Mouse (Mus musculus): ENCODE measurements around the gene Pdpr. TPM values are rescaled to one million over a fixed set of nuclear protein-coding genes. Genes with fewer than 3 reads are reported as not detected.
"Not testable (repeated sequence)": the region's sequence is repeated elsewhere in the genome, so short reads cannot be mapped to it uniquely, and the experiment has no call there.

Pdpr gene
- polyA plus RNA-seq, 1 experiment: 21.5 TPM

DNA sequence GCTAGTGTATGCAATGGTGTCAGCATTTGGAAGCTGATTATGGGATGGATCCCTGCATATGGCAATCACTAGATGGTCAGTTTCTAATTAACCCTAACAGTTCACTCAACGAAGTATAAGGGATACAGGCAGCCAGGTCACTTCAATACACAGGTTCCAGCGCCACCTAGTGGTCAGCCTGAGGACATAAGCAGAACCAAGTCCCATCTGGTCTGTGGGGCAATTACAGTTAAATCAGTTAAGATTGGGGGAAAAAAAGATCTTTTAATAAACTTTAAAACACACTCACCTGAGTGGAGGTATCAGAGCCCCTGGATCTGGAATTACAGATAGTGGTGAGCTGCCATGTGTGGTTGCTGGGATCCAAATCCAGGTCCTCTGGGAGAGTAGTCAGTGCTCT, 4.3 kb upstream of the Pdpr start:
- 1% methylated on average over 2 of the region's 2 CpGs for WGBS
- H3K27ac ChIP-seq (ENCODE audit: insufficient read depth, low read depth, low read length): no peak overlapping the region
- DNase-seq: peak; percentile 70
- no peak overlapping the region for H3K4me3 ChIP-seq (ENCODE audit: insufficient read depth, low read depth, low read length)
- peaks cover 3% of the 10 kb centered on the region; the same call in 1 of the 2 replicates for H3K4me1 ChIP-seq (ENCODE audit: control insufficient read depth, insufficient read depth, low read length)
- no peak for TF ChIP-seq POLR2A (IDR thresholded peaks at IDR 0.05; ENCODE audit: low read depth, low read length)
- TF ChIP-seq CTCF (conservative IDR thresholded peaks at IDR 0.05; ENCODE audit: insufficient read depth, insufficient read length, low read depth, low read length): peak; percentile 90
- H3K27me3 ChIP-seq (replicated peaks; ENCODE audit: control insufficient read depth, insufficient read depth, low read length): no peaks in the 10 kb centered on the region
- H3K36me3 ChIP-seq (ENCODE audit: control insufficient read depth, insufficient read depth, low read length): no peaks in the 10 kb centered on the region

DNA sequence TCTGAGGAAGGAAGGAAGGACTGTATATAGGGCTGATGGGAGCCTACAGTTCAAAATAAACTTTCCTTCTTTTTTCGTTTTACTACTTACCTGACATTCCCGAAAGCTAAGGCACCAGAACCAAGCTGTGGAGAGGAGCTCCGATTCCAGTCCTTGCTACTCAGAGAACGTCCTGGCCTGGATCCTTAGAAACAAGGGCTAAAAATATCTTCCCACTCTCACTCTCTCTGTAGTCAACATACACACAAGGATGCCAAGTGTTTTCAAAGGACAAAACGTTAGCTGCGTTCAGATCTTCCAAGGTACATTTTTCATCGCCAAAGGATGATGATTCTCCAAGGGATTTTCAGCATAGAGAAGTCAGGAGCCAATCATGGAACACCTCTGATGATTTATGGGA, 2.7 kb upstream of the Pdpr start:
- TF ChIP-seq POLR2A (IDR thresholded peaks at IDR 0.05; ENCODE audit: low read depth, low read length): no peak
- no peak for TF ChIP-seq CTCF (conservative IDR thresholded peaks at IDR 0.05; ENCODE audit: insufficient read depth, insufficient read length, low read depth, low read length)
- H3K4me1 ChIP-seq (ENCODE audit: control insufficient read depth, insufficient read depth, low read length): peaks cover 12% of the 10 kb centered on the region; the same call in 1 of the 2 replicates
- no peak overlapping the region for H3K4me3 ChIP-seq (ENCODE audit: insufficient read depth, low read depth, low read length)
- H3K36me3 ChIP-seq (ENCODE audit: control insufficient read depth, insufficient read depth, low read length): no peaks in the 10 kb centered on the region
- no peak for DNase-seq
- no peak overlapping the region for H3K27ac ChIP-seq (ENCODE audit: insufficient read depth, low read depth, low read length)
- 76% methylated on average over 7 of the region's 7 CpGs for WGBS
- no peaks in the 10 kb centered on the region for H3K27me3 ChIP-seq (replicated peaks; ENCODE audit: control insufficient read depth, insufficient read depth, low read length)

DNA sequence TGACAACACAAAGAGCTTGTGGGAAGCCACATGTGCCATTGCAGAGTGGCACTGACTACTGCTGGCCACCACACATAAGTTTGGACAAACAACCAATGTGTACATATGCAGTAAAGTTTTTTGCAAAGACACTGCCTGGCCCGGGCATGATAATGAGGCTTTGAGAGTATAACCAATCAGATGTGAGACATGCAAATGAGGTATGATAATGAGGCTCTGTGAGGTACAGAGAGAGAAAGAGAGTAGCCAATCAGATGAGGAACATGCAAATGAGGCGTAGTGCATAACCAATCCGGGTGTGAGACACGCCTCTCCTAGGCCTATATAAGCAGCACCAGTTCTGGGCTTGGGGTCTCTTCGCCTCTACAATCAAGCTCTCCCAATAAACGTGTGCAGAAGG, 2.1 kb upstream of the Pdpr start, which contains the start of gene Clec18a:
Gene Clec18a, minus strand, starts transcription at position 101 of the 400 bp plus-strand sequence.
- H3K27me3 ChIP-seq (replicated peaks; ENCODE audit: control insufficient read depth, insufficient read depth, low read length); H3K36me3 ChIP-seq (ENCODE audit: control insufficient read depth, insufficient read depth, low read length); H3K4me3 ChIP-seq (ENCODE audit: insufficient read depth, low read depth, low read length); H3K27ac ChIP-seq (ENCODE audit: insufficient read depth, low read depth, low read length); DNase-seq: not testable (repeated sequence)
- peaks cover 12% of the 10 kb centered on the region; the same call in 1 of the 2 replicates for H3K4me1 ChIP-seq (ENCODE audit: control insufficient read depth, insufficient read depth, low read length)
- WGBS: 92% methylated on average over 5 of the region's 6 CpGs

DNA sequence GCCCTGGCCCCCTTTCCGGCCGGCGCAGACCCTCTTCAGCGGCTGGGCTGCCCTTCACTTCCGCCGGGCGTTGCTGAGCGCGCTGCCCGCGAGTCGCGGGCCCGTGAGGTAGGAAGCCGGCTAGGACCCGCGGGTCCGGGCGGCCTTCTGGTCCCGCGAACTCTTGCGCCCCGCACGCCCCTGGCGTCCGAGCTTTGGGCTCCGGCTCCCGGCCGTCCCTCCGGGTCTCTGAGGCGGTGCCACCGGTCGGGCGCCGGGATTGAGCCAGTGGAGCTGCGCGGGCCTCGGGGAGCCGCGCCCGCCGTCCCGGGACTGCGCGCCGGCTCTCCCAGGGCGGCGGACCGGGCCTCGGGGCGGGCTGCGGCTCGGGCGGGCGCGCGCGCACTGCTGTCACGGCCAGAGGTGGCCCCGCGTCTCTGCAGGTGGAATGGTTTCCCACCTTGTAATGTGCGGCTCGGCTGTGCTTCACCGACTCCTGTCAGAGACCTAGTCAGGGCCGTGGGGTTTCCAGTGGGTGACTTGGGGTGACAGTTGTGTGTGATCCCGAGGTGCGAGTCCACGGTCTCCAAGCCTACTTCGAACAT, 381 bp downstream of the Pdpr start:
- WGBS: under 1% methylated on average over 61 of the region's 69 CpGs
- H3K36me3 ChIP-seq (ENCODE audit: control insufficient read depth, insufficient read depth, low read length); H3K27me3 ChIP-seq (replicated peaks; ENCODE audit: control insufficient read depth, insufficient read depth, low read length); DNase-seq: not testable (repeated sequence)
- Histone ChIP-seq H3K27ac (ENCODE audit: insufficient read depth, low read depth, low read length) (peak overlapping the region; percentile 36; the same call in 1 of the 2 replicates), H3K4me3 (ENCODE audit: insufficient read depth, low read depth, low read length) (peak overlapping the region; percentile 97), H3K4me1 (ENCODE audit: control insufficient read depth, insufficient read depth, low read length) (peaks cover 12% of the 10 kb centered on the region; the same call in 1 of the 2 replicates)

DNA sequence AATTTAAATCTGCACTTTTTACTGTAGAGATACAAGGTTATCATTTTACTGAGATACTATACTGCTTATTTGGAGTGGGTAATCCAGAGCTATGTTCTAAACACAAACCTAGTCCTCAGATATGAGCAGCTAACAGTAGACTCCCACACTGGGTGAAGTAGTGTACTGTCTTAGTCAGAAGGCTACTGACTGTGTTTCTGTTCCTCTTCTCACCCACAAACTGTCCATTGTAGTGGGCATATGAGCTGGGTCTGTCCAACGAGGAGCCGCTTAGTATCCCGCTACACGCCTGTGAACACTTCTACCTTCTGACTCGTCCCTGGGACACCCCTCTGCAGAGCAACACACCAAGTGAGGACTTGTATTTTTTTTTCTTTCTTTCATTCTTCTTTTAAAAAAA, 20.5 kb downstream of the Pdpr start:
- H3K27me3 ChIP-seq (replicated peaks; ENCODE audit: control insufficient read depth, insufficient read depth, low read length): no peaks in the 10 kb centered on the region
- TF ChIP-seq POLR2A (IDR thresholded peaks at IDR 0.05; ENCODE audit: low read depth, low read length) (no peak), CTCF (conservative IDR thresholded peaks at IDR 0.05; ENCODE audit: insufficient read depth, insufficient read length, low read depth, low read length) (no peak)
- no peak overlapping the region for H3K27ac ChIP-seq (ENCODE audit: insufficient read depth, low read depth, low read length)
- no peak for DNase-seq
- 95% methylated on average over 5 of the region's 5 CpGs for WGBS
- no peak overlapping the region for H3K4me3 ChIP-seq (ENCODE audit: insufficient read depth, low read depth, low read length)
- peaks cover 12% of the 10 kb centered on the region for H3K36me3 ChIP-seq (ENCODE audit: control insufficient read depth, insufficient read depth, low read length)
- H3K4me1 ChIP-seq (ENCODE audit: control insufficient read depth, insufficient read depth, low read length): no peaks in the 10 kb centered on the region

DNA sequence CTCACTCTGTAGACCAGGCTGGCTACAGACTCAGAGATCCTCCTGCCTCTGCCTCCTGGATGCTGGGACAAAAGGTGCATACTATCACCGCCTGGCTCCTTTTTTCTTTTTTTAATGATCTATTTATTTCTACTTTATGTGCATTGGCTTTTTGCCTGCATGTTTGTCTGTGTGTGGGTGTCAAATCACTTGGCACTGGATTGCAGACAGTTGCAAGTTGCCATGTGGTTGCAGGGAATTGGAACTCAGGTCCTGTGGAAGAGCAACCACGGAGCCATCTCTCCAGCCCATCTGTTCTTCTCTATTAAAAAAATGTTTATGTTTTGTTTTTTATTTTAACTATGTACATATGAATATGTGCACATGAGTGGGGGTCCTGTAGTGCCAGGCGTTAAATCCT, 25.1 kb downstream of the Pdpr start:
- WGBS: 90% methylated on average over 3 of the region's 3 CpGs
- no peak for TF ChIP-seq POLR2A (IDR thresholded peaks at IDR 0.05; ENCODE audit: low read depth, low read length)
- TF ChIP-seq CTCF (conservative IDR thresholded peaks at IDR 0.05; ENCODE audit: insufficient read depth, insufficient read length, low read depth, low read length): no peak
- no peak for DNase-seq
- H3K27ac ChIP-seq (ENCODE audit: insufficient read depth, low read depth, low read length): no peak overlapping the region
- H3K36me3 ChIP-seq (ENCODE audit: control insufficient read depth, insufficient read depth, low read length): peaks cover 8% of the 10 kb centered on the region
- H3K4me3 ChIP-seq (ENCODE audit: insufficient read depth, low read depth, low read length): no peak overlapping the region
- H3K27me3 ChIP-seq (replicated peaks; ENCODE audit: control insufficient read depth, insufficient read depth, low read length): no peaks in the 10 kb centered on the region
- no peaks in the 10 kb centered on the region for H3K4me1 ChIP-seq (ENCODE audit: control insufficient read depth, insufficient read depth, low read length)

DNA sequence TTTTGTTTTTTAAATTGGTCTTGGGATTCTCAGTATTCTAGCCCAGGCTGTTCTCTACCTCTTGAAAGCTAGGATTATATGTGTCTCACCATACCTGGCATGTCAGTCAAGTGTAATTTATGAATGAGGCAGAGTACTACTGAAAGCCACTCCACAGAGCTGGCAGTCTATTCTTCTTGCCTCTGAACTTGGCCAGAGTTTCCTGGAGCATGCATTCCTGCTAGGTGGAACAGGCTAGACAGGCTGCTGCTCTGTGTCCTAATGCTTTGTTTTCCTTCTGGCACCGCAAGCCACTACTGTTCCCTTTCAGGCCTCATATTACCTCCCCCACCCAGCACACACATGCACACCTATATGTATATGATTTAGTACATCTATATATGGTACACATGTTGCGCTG, 36.3 kb downstream of the Pdpr start:
- peak; percentile 36 for DNase-seq
- Histone ChIP-seq H3K27me3 (replicated peaks; ENCODE audit: control insufficient read depth, insufficient read depth, low read length) (no peaks in the 10 kb centered on the region), H3K36me3 (ENCODE audit: control insufficient read depth, insufficient read depth, low read length) (peaks cover 6% of the 10 kb centered on the region), H3K4me3 (ENCODE audit: insufficient read depth, low read depth, low read length) (no peak overlapping the region), H3K27ac (ENCODE audit: insufficient read depth, low read depth, low read length) (no peak overlapping the region), H3K4me1 (ENCODE audit: control insufficient read depth, insufficient read depth, low read length) (peaks cover 11% of the 10 kb centered on the region; the same call in 1 of the 2 replicates)
- 74% methylated on average over 2 of the region's 2 CpGs for WGBS
- TF ChIP-seq POLR2A (IDR thresholded peaks at IDR 0.05; ENCODE audit: low read depth, low read length) (no peak), CTCF (conservative IDR thresholded peaks at IDR 0.05; ENCODE audit: insufficient read depth, insufficient read length, low read depth, low read length) (no peak)

Data from kidney, adult 2 months (tissue).